Mouse (Mus musculus) effector memory CD4-positive, alpha-beta T cell, adult 7 months (primary cell): Measurements from ENCODE around the gene Znrf1. TPM values are rescaled to one million over a fixed set of nuclear protein-coding genes. Genes with fewer than 3 reads are reported as not detected.

Experiments used
- polyA plus RNA-seq: library from polyadenylated mRNA; unstranded; fragments of 100-300 nt; shearing (Covaris generic); gene quantifications from one replicate; pipeline ENCODE4 v1.2.1, GENCODE M21; 2017

Znrf1 gene
- polyA plus RNA-seq, result 128 TPM

DNA sequence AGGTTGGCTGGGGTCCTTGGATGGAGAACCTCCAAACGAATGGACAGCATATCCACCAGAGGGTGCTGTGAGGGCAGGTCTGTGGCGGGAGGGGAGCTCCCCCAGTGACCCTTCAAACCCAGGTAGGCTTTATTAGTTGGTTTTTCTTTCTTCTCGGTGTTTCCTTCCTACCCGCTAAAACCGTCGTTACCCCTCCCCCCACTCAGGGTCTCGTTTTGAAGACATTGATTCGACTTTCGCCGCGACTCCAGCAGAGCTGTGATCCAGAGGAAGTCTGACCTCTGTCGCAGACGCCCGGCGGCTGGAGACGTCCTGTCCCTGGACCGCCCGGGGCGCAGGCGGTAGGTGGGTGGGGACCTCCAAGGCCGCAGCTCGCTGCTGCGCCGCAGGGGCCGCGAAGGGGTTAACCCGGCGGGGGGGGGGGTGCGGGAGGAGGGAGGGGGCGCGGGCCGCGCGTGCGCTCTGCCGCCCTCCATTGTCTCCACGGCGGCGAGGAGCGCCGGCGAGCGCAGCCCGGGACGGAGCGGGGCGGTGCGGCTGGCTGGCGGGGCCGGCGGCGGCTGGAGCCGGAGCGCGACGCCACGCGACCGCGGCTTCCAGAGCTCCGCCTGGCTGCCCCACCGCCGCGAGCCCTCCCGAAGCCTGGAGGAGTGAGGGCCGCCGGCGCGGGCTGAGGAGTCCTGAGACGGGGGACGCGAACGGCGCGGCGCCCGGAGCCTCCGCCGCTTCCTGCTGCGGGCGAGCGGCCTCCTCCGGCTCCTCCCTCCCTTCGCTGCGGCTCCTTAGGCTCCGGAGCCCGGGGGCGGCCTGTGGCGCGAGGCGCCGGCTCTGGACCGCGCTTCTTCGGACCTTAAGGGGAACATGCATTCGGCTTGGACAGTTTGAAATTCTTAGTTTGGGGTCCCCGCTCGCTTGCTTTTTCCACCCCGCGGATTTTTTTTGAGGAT, at the start of gene Znrf1:
Znrf1 (plus strand) TSS at position 67 of the 947 bp plus-strand sequence.

DNA sequence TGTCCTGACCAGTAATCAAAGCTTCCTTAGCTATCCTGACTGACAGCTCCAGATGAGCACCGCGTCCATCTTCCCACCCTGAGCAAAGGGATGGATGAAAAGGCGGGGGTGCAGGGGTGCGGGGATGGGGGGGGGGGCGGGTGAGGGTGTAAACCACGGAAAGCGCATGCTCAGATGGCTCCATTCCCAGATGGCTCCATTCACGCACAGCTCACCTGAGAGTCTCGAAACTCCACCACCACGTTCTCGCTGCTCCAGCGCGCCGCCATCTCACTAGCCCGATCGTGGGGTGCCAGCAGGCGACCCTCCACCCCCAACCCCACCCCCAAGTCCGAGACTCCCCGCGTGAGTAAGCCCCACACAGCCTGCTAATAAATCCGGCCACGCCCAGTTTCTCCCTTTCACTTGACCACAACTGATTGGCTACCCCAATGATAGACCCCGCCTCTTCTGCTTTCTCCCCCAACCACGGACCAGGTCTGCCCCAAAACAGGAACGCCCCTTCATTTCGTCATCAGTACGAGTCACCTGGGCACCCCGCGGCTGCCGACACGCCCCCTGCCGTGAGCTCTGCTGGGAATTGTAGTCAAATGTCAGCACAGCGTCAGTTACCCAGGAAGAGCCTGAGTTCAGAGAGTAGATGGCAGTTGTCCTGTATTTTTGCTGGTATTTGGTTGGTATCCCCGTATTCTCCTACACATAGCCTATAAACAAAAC, 14.0 kb upstream of the Znrf1 start, which contains the start of gene Wdr59:
Wdr59 (minus strand) TSS at position 380 of the 717 bp plus-strand sequence.

DNA sequence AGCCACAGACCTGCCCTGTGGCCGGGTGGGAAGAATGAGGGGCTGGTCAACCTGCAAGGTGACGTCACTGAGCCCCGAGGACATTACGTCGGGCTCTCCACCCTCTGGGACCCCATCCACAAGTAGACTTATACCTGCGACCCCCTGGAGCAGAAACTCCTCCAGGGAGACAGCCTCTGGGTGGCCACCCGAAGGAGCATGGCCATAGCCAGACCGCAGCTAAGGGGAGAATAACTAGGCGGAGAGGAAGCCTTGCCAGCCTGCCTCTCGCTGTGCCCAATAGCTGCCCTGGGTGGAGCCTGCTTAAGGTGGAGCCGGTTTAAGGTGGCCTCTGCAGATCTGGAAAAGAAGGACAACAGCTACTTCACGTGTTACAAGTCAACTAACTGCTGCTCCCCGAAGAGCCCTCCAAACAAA, 94.2 kb downstream of the Znrf1 start, which contains the start of gene Ldhd:
Ldhd (minus strand) TSS at position 270 of the 417 bp plus-strand sequence.

DNA sequence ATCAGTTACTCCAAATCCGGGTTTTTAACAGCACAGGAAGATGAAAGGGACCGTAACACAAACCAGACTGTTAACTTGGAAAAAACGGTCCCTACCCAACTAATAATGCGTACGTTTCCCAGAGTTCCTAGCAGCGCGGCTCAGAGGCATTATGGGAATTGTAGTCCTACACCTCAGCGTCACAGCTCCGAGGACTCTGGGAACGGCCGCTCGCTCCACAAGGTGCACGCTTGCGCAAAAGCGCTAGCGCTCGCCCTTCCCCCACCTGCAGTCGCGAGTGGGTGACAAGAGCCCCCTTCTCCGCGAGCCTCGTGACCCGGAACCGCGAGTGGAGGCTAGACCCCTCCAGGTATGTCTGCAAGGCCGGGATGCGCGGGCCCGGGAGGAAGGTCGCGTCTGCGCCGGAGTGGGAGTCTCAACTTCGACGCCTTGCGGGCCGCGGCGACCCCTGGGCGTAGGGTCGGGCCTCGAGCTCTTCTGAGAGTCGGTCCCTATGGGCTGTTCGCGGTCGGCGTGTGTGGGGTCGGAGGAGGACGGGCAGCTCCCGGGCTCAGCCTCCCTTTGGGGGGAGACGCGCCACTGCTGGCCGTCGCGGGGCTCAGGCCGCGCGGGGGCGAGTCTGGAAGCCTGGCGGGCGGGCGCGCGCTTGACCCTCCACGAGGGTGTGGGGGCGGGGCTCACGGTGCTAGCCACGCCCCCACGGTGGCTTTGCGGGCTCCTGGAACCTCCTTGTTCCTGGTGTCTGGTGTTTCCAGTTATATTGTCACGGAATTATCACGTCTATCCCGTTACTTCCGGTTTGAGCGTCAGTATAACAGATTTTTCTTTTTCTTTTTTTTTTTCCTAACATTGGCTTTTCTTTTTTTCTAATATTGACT, 107.6 kb downstream of the Znrf1 start, which contains the start of gene Zfp1:
Zfp1 (plus strand) TSS at position 138 of the 878 bp plus-strand sequence.

Other genes with a start within 250 kb of the Znrf1 start
- gene Rfwd3, start 235.9 kb upstream of the Znrf1 start, polyA plus RNA-seq, result 30.6 TPM
- gene Mlkl, start 197.9 kb upstream of the Znrf1 start, polyA plus RNA-seq, result 5.2 TPM
- gene Fa2h, start 142.3 kb upstream of the Znrf1 start, polyA plus RNA-seq, result not detected
- 2.7 TPM for gene Wdr59, start 14.0 kb upstream of the Znrf1 start, polyA plus RNA-seq
- 0.39 TPM for gene Ldhd, start 94.3 kb downstream of the Znrf1 start, polyA plus RNA-seq
- gene Zfp1, start 107.3 kb downstream of the Znrf1 start, polyA plus RNA-seq, result 13.3 TPM
- gene Ctrb1, start 154.9 kb downstream of the Znrf1 start, polyA plus RNA-seq, result not detected
- gene Bcar1, start 207.7 kb downstream of the Znrf1 start, polyA plus RNA-seq, result 0.29 TPM